Mouse (Mus musculus) heart, postnatal 10 days (tissue): ENCODE data around the gene Dnajc3. TPM values are rescaled to one million over a fixed set of nuclear protein-coding genes. Genes with fewer than 3 reads are reported as not detected.
A peak's percentile ranks its signal among the peaks of the same experiment; 100 is the strongest.

Experiments used
- DNase-seq, 2 experiments: peaks; one replicate each; pipeline ENCODE4 v3.0.0; 2021
- intact Hi-C: fragments of 180-260 bp; cut with DNase I; formaldehyde crosslinking; loops from one replicate; pipeline ENCODE4 v1.15.1; 2025
- total RNA-seq, 2 experiments: library from RNA; stranded (reverse); gene quantifications; 2 replicates each; pipeline ENCODE4 v1.2.3; 2021

Dnajc3 gene
- total RNA-seq, 2 experiments from 2014 or later = 26.4 to 27.1 TPM

DNA sequence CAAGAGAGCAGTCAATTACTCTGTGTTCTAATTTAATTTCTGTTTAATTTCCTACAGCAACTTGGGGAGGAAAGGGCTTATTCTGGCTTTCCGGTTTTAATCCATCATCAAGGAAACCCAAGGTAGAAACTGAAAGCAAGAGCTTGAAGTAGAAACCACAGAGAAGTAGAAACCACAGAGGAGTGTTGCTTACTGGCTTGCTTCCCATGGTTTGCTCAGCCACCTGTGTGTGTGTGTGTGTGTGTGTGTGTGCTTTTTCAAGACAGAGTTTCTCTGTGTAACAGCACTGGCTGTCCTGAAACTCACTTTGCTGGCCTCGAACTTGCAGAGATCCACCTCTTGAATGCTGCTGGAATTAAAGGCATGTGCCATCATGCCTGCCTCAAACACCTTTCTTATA, 8.0 kb upstream of the Dnajc3 start:
- intact Hi-C loops = no loop called here
- DNase-seq = no peak

DNA sequence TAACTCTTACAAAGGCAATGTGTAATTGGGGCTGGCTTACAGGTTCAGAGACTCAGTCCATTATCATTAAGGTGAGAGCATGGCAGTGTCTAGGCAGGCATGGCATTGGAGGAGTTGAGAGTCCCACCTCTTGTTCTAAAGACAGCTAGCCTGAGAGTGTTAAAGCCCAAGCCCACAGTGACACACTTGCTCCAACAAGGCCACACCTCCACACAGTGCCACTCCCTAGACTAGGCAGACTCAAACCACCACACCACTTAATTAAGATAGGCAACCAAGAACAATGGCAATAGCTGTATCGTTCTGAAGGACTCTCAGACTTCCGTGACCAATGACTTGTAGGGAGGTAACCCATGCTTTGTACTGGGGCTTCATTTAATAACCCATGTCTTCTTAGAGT, 7.0 kb upstream of the Dnajc3 start:
- no peak for DNase-seq
- intact Hi-C loops = no loop called here

DNA sequence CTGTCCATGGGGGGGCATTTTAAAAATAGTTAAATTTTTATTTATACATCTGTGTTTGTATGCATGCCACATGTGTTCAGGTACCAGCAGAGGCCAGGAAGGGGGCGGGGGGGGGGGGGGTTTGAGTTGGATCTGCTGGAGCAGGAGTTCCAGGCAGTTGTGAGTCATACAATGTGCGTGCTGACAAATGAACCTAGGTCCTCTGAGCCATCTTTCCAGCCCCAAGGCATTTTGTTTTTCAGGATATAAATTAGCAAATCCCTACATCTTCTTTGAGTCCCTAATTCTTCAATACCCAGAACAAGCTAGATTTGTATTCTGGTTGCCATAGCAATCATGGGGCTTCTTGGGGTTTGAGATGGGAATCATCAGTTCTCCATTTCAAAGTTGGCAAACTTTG, 6.6 kb upstream of the Dnajc3 start:
- intact Hi-C loops = no loop called here
- no peak for DNase-seq

DNA sequence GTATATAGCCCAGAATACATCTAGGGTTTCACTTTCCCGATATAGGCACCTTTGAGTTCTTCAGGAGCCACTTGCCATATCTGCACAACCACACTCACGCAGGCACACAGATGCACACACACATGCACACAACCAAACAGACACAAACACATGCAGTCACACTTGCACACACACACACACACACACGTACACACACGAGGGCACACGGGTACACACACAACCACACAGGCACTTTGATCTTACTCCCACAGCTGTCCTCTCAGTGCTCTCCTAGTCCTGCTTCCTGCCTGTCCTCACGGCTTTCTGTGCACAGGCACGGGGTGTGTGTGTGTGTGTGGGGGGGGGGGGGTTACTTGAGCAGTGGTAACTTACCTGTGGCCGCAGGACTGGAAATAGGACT, 4.8 kb upstream of the Dnajc3 start:
- intact Hi-C loops = no loop called here
- DNase-seq = no peak

DNA sequence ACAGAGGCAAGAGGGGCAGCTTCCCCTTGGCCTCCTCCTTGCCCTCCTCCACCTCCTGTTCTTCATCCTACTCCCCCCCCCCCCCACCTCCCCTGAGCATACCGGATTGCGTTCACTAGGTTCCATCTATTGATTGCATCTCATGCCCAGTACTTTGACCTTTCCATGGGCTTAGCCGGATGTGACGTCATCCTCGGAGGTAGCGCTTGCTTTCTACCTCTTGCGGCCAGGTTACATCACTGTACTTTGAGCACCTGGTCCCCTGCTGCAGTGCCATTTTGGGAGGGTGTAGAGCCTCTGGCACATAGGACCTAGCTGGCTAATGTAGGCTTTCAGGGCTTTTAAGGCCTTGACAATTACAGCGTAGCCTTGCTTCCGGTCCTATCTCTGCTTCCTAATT, 3.1 kb upstream of the Dnajc3 start:
- intact Hi-C loops = no loop called here
- no peak for DNase-seq

DNA sequence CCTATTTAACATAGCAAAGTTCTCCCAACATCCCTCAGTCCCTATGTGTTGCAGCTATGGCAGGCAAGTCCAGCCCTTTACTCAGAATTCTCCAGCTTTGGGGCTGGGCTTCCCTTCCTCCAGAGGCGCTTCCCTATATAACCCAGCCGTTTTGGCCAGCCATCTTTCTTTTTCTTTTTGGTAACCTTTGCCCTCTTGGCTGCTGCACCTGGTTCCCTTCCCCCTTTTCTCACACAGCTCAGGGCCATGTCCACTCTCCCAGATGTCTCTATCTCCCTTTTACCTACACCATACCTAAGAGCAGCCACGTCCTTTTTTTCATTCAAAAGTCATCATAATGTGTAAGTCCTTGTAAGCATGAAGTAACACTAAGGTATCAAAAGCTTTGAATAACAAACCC, 1.5 kb upstream of the Dnajc3 start:
- DNase-seq = no peak
- intact Hi-C loops = no loop called here

DNA sequence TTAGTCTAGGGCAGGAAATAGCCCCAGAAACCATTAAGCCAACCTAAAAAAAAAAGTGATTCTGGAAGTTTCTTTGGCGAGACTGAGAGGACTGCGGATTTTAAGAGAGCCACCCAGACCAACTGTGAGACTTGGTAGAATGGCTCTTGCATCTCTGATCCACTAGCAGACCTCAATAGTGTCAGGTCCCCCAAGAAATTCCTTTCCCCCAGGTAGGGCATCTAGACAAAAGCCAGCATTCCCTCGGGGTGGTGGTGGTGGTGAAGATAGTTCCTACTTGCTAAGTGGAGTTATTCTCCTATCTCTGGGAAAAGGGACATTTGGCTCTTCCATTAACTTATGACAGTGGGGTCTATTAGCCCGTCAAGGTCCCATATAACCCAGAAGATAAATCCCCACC, 824 bp upstream of the Dnajc3 start:
- intact Hi-C loops = no loop called here
- DNase-seq = no peak

DNA sequence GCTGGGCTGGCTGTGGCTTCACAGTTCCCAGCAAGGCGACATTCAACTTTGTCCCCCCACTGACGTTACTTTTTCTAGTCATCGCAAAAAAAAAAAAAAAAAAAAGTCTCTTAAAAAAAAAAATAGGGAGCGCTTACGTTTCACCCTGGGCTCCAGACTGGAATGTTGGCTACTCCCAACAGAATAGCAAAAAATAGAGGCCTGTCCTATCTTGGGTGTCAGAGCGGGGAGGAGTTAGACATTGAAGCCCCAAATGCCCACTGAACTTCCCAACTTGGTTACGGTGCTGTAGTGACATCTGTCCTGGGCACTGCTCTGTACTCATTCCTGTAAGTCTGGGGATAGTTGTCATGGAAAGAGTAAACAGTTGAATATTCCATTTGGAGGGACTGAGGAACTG, 775 bp downstream of the Dnajc3 start:
- DNase-seq = peak; percentile 39 to 44
- intact Hi-C loops = no loop called here

DNA sequence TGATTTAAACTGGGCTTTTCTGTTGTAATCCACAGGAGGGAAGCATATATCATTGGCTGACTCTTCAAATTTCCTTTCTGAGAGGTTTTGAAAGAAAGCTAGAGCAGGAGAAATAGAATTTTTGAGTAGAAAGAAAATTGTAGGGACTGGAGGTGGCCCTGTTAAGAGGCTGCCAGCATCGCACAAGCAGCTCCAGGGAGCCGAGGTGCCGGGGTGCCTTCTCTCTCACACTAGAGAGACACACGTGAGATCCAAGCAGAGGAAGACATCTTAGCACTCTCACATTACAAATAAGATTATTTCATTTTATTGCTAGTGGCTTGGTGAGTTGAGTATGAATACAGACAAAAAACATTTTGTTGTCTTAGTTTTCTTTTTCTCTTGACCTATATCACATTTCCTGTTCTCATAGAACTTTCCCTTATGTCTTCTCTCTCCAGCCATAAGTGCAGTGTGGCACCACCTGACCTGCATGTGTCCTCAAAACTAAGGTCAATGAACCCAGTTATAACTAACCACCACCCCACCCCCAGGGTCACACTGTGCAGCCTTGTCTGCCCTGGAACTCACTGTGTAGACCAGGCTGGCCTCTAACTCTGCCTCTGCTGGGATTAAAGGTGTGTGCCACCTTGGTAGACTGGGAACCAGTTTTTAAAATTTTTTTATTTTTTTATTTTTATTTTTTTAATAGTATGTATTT, 3.2 kb downstream of the Dnajc3 start:
- DNase-seq = no peak
- intact Hi-C loops = no loop called here

DNA sequence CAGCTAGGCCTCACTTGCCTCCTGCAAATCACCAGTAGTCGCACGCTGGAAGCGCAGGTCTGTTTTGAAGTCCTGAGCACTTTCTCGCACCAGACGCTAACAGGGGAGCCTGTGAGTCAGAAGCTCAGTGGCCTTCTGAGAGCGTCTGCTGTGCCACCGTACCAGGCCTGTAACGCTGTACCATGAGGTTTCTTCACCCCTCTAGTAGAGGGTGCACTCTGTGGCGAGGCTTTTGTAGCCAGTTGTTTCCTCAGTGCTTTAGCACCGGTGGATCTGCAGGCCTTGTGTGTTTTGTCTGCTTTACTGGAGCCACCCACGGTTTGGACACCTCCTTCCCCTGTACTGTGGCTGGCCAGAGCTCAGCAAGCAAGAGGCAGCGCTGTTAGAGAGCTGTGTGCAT, 4.3 kb downstream of the Dnajc3 start:
- no peak for DNase-seq
- intact Hi-C loops = no loop called here

DNA sequence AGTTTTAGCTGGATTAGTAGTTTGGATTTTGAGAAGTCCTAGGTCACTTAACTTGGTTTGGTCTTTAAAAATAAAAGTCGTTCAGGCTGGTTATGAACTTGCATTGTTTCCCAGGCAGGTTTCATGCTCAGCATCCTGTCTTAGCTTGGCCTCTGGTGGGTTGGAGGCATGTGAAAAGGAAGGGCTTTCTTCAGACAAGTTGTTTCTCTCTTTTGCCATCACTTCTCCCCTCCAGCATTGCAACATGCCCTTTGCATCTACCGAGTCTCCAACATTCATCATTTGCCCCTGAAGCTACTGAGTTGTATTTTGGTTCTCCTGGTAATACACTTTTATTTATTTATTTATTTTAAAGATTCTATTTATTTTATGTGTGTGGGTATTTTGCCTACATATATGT, 6.9 kb downstream of the Dnajc3 start:
- intact Hi-C loops = loop anchor here (5.0 kb wide), 1 partner anchor 32 kb away; no protein-coding TSS in a partner anchor
- DNase-seq = no peak

DNA sequence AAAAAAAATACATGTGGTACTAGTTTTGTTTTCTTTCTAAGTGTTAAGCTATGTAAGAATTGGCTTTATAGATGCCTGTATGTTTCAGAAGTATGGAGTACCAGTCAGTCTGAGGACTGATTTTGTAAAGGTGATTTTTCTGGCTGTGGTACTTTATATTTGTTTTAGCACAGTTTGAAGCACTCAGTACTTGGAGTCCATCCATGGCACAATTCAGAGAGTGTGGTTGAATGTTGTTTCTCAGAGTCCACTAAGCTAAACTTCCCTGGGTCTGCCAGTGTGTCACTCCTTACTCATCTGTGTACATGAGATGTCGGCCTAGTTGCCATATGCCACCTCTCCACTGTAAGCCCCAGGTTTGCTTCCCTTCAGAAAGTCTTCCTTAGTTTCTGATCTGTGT, 11.1 kb downstream of the Dnajc3 start:
- intact Hi-C loops = loop anchor here (5.0 kb wide), 1 partner anchor 37 kb away; no protein-coding TSS in a partner anchor
- no peak for DNase-seq

DNA sequence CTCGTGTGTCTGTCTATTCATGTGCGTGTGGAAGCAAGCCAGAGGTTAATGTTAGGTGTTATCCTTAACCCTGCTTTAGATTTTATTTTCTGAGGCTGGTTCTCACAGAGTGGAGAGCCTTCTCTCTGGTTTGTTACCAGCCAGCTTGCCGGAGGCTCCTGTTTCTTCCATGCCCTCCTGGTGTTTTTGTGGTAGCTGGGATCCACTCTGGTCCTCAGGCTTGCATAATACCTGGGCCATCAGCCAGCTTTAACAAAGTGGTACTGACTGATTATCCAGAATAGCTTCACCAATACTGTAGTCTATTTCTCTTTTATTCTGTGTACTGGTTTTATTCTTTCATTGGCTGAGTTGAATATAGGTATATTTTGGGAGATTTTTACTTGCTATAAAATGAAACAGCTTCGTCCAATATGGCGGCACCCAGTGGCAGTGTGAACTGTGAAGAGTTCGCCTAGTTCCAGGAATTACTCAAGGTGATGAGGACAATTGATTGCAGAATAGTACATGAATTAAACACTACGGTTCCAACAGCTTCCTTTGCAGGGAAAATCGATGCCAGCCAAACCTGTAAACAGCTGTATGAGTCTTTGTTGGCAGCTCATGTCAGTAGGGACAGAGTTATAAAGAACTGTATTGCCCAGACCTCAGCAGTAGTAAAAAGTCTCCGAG, 14.3 kb downstream of the Dnajc3 start:
- intact Hi-C loops = no loop called here
- DNase-seq = no peak

DNA sequence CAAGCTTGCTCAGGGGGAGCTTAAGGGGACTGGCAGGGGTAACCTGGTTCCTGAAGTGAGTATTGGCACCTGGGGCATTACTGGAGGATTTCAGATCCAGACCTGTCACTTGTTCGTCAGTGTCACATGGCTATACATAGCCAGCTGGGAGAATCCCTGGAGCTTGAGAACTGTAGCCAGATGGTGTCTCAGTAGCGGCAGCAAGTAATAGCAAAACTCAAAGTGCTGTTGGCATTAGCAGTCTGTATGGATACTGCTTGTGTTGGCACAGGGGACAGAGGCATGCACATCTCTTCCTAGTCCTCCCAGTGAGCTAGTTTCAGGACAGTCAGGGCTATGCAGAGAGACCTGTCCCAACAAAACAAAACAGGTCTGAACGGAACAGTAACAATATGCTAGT, 20.2 kb downstream of the Dnajc3 start:
- intact Hi-C loops = no loop called here
- no peak for DNase-seq

DNA sequence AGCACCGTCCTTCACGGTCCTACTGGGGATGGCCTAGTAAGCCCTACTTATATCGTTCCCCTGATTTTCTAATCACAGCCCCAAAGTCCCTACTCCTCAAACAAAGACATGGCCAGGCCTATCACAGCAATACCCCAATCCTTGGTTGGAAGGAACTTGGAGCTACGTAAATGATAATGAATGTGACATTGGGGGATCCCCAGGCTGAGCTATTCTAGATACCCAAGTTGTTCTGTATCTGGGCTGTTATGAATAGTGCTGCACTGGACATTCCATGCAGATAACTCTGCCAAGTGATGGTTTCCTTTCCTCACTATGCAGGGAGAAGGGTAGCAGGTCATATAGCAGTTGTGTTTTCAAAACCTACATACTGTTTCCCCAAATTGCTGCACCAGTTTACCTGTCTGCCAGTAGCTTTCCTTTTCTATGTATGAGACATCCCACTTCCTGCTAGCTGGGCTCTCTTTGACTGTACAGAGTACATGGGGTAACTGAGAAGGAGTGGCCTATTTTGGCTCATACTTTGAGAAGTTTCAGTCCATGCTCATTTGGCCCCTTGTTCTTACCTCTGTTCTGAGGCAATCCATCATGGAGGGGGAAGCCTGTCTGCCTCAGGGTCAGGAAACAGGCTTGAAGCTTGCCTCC, 27.7 kb downstream of the Dnajc3 start:
- no peak for DNase-seq
- intact Hi-C loops = no loop called here

DNA sequence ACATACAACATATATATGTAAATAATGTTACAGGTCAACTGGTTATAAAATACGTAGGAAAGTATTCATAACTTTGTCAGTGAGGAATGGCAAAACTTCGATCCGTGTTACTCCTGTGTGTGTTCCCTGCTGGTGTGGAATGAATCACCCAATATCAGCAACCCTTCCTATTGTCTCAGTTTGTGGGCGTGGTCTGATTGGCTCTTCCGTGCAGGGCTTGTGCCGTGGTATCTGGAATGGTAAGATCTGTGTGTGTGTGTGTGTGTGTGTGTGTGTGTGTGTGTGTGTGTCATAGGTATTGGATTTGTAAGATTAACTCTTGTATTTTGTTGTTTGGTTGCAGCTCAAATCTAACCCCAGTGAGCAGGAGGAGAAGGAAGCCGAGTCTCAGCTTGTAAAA, 29.9 kb downstream of the Dnajc3 start:
- no peak for DNase-seq
- intact Hi-C loops = no loop called here

DNA sequence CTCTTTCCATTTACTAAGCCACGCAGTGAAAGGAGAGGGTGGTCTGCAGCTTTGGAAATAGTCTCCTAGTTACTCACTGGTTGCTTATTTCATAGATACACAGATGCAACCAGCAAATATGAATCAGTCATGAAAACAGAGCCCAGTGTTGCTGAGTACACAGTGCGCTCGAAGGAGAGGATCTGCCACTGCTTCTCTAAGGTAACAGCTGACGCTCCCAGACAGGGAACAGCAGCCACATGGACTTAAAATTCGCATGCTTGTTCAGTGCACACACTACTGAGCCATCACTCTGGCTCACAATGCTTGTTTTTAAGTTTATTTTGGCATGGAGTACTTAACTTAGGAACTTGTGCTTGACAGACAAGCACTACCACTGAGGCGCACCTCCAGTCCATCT, 34.5 kb downstream of the Dnajc3 start:
- no peak for DNase-seq
- intact Hi-C loops = no loop called here

DNA sequence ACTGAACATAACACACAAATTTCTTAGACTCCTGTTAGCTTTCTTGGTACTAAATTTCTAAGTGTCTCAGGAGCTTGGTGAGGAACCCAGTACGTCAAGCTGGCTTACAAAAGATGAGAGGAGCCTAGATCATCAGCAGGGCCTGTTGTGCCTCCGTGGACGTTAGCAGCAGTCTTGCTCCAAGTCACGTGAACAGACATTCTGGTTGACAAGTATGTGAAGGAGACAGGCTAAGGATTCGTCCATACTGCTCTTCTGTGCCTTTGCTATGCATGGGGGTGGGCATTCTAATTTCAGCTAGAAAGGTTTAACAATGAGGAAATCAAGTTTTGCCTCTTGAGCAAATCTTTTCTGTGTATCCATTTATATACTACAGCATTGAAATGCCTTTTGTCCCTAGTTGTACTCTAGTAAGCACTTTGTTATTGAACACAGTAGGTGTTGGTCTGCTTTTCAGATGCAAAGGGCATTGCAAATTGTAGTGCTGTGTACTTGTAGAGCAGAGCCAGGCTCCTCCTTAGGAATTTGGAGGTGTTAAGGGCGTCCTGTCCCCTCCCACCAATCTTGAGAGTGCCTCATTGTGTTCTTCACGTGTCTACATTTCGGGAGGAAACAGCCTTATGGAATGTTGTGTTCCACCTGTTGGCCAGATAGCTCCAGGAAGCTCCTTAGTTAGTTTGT, 39.5 kb downstream of the Dnajc3 start:
- DNase-seq = no peak
- intact Hi-C loops = no loop called here

DNA sequence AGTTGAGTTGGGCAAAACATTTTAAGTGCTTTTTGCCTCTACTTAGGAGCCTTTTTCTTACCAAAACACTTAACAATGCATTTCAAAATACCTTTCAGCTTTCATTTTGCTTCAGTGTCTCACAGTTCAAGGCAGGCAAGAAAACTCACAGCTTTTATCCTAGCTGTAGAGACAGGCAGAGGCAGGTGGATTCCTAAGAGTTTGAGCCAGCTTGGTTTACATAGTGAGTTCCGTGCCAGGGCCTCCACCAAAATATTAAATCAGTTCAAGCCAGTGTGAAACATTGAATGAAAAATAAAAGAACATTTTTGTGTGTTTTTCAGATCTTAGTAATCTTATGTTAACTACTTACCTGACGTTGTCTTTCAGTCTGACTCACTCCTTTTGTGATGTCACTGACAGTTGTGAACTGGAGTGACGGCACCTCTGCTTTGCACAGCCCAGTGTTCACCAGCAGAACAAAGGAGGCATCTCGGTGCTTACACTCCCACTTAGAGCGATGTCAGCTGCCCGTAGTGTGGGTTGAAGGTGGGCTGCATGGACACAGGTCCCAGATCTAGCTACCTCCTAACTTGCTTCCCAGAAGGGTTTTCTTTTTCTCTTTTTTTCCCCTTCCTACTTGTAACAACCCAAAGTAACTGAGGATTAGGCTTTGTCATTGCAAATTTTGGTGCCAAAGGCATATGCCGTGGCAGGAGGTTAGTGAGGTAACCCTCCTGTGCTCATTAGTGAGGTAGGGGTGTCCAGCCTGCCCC, 42.0 kb downstream of the Dnajc3 start:
- no peak for DNase-seq
- intact Hi-C loops = loop anchor here (5.0 kb wide), 1 partner anchor 67 kb away; no protein-coding TSS in a partner anchor

DNA sequence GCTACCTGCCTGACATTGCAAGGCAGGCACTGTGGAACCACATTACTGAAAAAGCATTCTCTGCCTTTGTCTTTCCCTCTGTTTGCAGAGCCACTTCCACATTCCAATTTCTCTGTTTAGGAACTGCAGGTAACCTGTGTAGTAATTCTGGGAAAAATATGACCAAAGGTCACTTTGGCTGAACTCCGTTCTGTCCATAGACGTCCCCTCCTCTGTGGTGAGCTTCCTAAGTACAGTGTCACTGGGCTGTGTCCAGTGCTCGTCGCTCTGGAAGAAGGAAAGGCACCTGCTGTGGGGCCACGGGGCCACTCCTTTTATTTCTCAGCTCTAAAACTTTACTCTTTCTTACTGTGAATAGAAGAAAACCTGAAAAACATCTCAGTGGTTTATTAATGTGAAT, 42.6 kb downstream of the Dnajc3 start:
- DNase-seq = no peak
- intact Hi-C loops = loop anchor here (5.0 kb wide), 1 partner anchor 68 kb away; no protein-coding TSS in a partner anchor

DNA sequence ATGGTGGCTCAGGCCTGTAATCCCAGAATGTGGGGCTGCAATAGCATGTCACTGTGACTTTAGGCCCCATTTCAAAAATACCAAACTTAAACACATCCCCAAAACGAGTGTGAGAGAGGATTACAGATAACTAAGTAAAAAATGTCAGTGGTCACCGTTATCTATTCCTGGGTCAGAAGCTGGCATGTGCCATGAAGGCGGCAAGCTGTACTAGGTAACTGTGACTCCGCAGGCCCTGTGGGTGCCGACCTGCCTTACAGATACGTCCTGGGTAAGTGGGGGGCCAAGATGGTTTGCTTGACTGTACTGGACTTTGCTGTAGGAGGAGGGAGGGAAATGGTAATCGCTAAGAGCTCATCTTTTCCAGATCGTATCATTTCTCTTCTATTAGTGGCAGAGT, 43.1 kb downstream of the Dnajc3 start:
- no peak for DNase-seq
- intact Hi-C loops = loop anchor here (5.0 kb wide), 1 partner anchor 69 kb away; no protein-coding TSS in a partner anchor
